Mouse (Mus musculus) myocyte (in vitro differentiated cells): ENCODE measurements around the gene Uggt1. TPM values are rescaled to one million over a fixed set of nuclear protein-coding genes. Genes with fewer than 3 reads are reported as not detected.

Experiments used
- H3K27me3 ChIP-seq: one replicate; pipeline ENCODE4 v1.6.1; 2011; ENCODE audit not compliant: control insufficient read depth, insufficient read depth, insufficient read length
- H3K36me3 ChIP-seq: one replicate; pipeline ENCODE4 v1.6.1; 2011; ENCODE audit not compliant: control insufficient read depth, insufficient read depth
- H3K4me2 ChIP-seq: one replicate; pipeline ENCODE4 v1.6.1; 2011; ENCODE audit warnings: low read depth, control low read depth
- H3K4me3 ChIP-seq: one replicate; pipeline ENCODE4 v1.5.1; 2011; ENCODE audit warnings: mild to moderate bottlenecking, control low read depth, moderate library complexity
- H3K79me2 ChIP-seq: one replicate; pipeline ENCODE4 v1.6.1; 2011; ENCODE audit not compliant: control insufficient read depth, insufficient read depth
- H3ac ChIP-seq: one replicate; pipeline ENCODE4 v1.6.1; 2011; ENCODE audit not compliant: control insufficient read depth, insufficient read length
- CEBPB ChIP-seq: IDR thresholded peaks from 2 replicates; pipeline ENCODE4 v1.6.1; 2011; ENCODE audit warnings: mild to moderate bottlenecking, moderate library complexity; ENCODE audit not compliant: poor library complexity, insufficient read depth, severe bottlenecking
- E2F4 ChIP-seq: IDR thresholded peaks from one replicate; pipeline ENCODE4 v1.6.1; 2011; ENCODE audit warnings: mild to moderate bottlenecking, control low read depth, moderate library complexity; ENCODE audit not compliant: insufficient read depth
- MAX ChIP-seq: IDR thresholded peaks from one replicate; pipeline ENCODE4 v1.6.1; 2011; ENCODE audit warnings: low read depth, mild to moderate bottlenecking, control low read depth
- MYOD1 ChIP-seq, 3 experiments: IDR thresholded peaks; one replicate each; pipeline ENCODE4 v1.6.1; 2011; ENCODE audit warnings: control low read depth in 2 of 3, low read depth in 2 of 3, mild to moderate bottlenecking in 2 of 3, moderate library complexity in 1 of 3; ENCODE audit not compliant: insufficient read length in 2 of 3, control insufficient read depth in 1 of 3
- MYOG ChIP-seq, 3 experiments: IDR thresholded peaks; one replicate each; pipeline ENCODE4 v1.6.1; 2011; ENCODE audit warnings: control low read depth in 2 of 3, low read depth in 2 of 3, mild to moderate bottlenecking in 2 of 3; ENCODE audit not compliant: insufficient read length in 2 of 3, control insufficient read depth in 1 of 3, insufficient read depth in 1 of 3
- POLR2A ChIP-seq: IDR thresholded peaks from one replicate; pipeline ENCODE4 v1.6.1; 2011; ENCODE audit warnings: low read depth, mild to moderate bottlenecking, control low read depth, moderate library complexity; ENCODE audit not compliant: insufficient read length
- POLR2AphosphoS2 ChIP-seq: IDR thresholded peaks from one replicate; pipeline ENCODE4 v1.6.1; 2011; ENCODE audit warnings: low read depth, control low read depth; ENCODE audit not compliant: insufficient read length
- REST ChIP-seq: IDR thresholded peaks from one replicate; pipeline ENCODE4 v1.6.1; 2011; ENCODE audit warnings: mild to moderate bottlenecking, control low read depth, moderate library complexity; ENCODE audit not compliant: insufficient read depth, insufficient read length
- SRF ChIP-seq: IDR thresholded peaks from one replicate; pipeline ENCODE4 v1.6.1; 2011; ENCODE audit warnings: low read depth; ENCODE audit not compliant: control insufficient read depth, insufficient read length
- TCF12 ChIP-seq: IDR thresholded peaks from one replicate; pipeline ENCODE4 v1.6.1; 2011; ENCODE audit warnings: mild to moderate bottlenecking, control low read depth; ENCODE audit not compliant: poor library complexity, insufficient read depth, severe bottlenecking
- TCF3 ChIP-seq: IDR thresholded peaks from one replicate; pipeline ENCODE4 v1.6.1; 2011; ENCODE audit warnings: low read depth, control low read depth; ENCODE audit not compliant: insufficient read length
- USF1 ChIP-seq: IDR thresholded peaks from one replicate; pipeline ENCODE4 v1.6.1; 2011; ENCODE audit warnings: low read depth, mild to moderate bottlenecking, control low read depth, moderate library complexity
- polyA plus RNA-seq: library from polyadenylated mRNA; unstranded; fragments of >200 nt; fragmentation: generic; extraction: Trizol; gene quantifications from one replicate; pipeline ENCODE4 v1.2.1, GENCODE M21; 2012; ENCODE audit warnings: missing spikeins

Gene Uggt1
- polyA plus RNA-seq, 1 experiment, result 24.3 TPM

DNA sequence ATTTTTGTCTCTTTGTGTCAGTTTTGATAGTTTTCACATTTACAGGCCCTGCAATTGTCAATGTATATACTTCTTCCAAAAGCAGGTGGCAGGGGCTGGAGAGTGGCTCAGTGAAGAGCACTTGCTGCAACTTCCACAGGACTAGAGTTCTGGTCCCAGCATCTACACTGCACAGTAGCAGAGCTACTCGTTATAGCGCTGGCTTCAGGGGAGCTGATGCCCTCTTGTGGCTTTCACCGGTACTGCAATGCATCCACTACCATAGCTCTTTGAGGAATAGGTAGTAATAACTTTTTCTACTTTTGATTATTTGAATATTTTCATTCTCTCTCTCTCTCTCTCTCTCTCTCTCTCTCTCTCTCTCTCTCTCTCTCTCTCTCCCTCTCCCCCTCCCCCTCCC, 109.9 kb downstream of the Uggt1 start:
- Histone ChIP-seq H3K27me3 (no peaks in the 10 kb centered on the region), H3K4me3 (no peak overlapping the region), H3K79me2 (no peaks in the 10 kb centered on the region), H3K4me2 (no peak overlapping the region), H3K36me3 (no peaks in the 10 kb centered on the region), H3ac (no peak overlapping the region)
- TF ChIP-seq POLR2A (no peak), REST (no peak), TCF3 (no peak), SRF (no peak), MYOG (IDR thresholded peaks at IDR 0.05; ENCODE audit: control insufficient read depth in 1 of 3, insufficient read depth in 1 of 3, insufficient read length in 2 of 3, low read depth in 2 of 3) (no peak), TCF12 (no peak), MYOD1 (IDR thresholded peaks at IDR 0.05; ENCODE audit: control insufficient read depth in 1 of 3, insufficient read length in 2 of 3, low read depth in 2 of 3) (no peak), USF1 (no peak), POLR2AphosphoS2 (no peak), CEBPB (no peak), MAX (no peak), E2F4 (no peak)

DNA sequence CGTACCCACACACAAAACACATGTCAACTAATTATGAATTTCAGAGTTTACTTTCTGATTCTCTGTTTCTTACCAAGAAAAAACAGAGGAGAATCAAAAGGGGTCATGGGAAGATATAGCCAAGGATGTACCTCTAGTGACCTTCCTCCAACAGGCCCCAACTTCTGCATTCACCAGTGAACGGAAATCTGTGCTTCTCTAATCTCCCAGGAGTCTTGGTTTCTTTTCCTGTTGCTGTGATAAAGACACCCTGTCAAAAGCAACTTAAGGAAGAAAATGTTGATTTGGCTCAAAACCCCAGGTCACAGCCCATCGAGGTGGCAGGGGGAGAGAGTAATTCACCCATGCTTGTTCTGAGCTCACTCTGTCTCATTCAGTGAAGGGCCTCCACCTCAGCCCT, 110.9 kb downstream of the Uggt1 start:
- TF ChIP-seq TCF12 (no peak), MYOG (IDR thresholded peaks at IDR 0.05; ENCODE audit: control insufficient read depth in 1 of 3, insufficient read depth in 1 of 3, insufficient read length in 2 of 3, low read depth in 2 of 3) (no peak), MYOD1 (IDR thresholded peaks at IDR 0.05; ENCODE audit: control insufficient read depth in 1 of 3, insufficient read length in 2 of 3, low read depth in 2 of 3) (no peak), CEBPB (no peak), POLR2A (no peak), E2F4 (no peak), POLR2AphosphoS2 (no peak), USF1 (no peak), REST (no peak), SRF (no peak), TCF3 (no peak), MAX (no peak)
- Histone ChIP-seq H3K4me2 (no peak overlapping the region), H3K4me3 (no peak overlapping the region), H3K79me2 (no peaks in the 10 kb centered on the region), H3K36me3 (no peaks in the 10 kb centered on the region), H3ac (no peak overlapping the region), H3K27me3 (no peaks in the 10 kb centered on the region)

DNA sequence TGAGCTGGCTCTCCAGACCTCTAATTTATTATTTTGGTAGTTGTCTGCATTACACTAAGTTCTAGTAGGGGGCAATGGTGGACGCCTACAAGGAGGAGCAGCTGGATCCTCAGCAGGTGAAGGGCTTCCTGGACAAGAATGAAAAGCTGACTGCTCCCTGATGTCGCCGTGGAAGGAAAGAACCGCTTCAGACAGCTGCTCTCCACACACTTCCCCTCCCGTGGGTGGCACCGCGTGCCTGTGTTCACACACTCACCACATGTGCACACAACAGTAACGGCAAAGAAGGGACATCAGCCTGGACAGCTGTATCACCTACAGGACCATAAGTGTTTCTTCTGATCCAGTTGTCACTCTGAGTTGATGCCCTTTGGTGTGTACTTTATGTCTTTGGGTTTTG, 111.5 kb downstream of the Uggt1 start:
- Histone ChIP-seq H3K79me2 (no peaks in the 10 kb centered on the region), H3K27me3 (no peaks in the 10 kb centered on the region), H3ac (no peak overlapping the region), H3K4me3 (no peak overlapping the region), H3K36me3 (no peaks in the 10 kb centered on the region), H3K4me2 (no peak overlapping the region)
- TF ChIP-seq MYOD1 (IDR thresholded peaks at IDR 0.05; ENCODE audit: control insufficient read depth in 1 of 3, insufficient read length in 2 of 3, low read depth in 2 of 3) (peak in 1 of 3 experiments; percentile 30), TCF3 (no peak), POLR2AphosphoS2 (no peak), USF1 (no peak), MAX (no peak)

DNA sequence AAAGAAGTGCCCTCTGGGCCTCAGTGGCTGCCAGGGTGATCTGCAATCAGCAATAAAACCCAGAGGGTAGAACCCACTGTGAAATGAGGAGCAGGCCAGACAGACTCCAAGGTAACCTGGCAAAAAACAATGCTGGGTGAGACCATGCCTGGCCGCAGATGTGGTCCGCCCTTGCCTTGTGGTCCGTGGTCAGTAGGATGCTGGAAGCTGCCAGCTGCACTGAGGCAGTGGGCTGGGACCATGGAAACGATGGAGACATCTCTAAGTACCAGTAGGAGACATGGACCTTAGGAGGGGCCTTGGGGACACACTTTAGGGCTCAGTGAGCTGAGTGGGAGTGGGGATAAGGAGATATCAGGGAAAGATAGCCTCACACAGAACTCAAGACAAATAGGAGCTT, 112.3 kb downstream of the Uggt1 start:
- H3K4me2 ChIP-seq, result no peak overlapping the region
- H3K4me3 ChIP-seq, result no peak overlapping the region

DNA sequence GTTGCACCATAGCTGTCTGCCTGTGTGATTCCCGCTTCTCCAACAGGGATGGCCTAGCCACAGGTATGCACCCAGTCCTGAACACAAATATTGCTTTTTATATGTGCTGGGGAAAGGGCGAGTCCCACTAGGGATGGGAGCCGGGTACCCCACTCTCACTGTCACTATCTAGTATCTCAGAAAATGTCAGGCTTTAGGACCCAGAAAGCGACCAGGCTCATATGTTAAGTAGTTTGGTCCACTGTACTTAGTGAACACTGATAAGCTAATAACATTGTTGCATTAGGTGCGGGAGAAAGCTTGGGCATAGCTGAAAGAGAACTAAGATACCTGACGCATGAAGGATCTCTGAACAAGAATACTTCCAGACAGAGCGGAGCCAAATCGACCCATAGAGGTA, 112.8 kb downstream of the Uggt1 start:
- Histone ChIP-seq H3ac (no peak overlapping the region), H3K4me3 (no peak overlapping the region), H3K79me2 (no peaks in the 10 kb centered on the region), H3K36me3 (no peaks in the 10 kb centered on the region), H3K27me3 (no peaks in the 10 kb centered on the region), H3K4me2 (no peak overlapping the region)
- no peak for TF ChIP-seq CEBPB
- no peak for TF ChIP-seq REST
- TF ChIP-seq POLR2A, result no peak
- TF ChIP-seq USF1, result no peak
- TF ChIP-seq MAX, result no peak
- no peak for TF ChIP-seq MYOG (IDR thresholded peaks at IDR 0.05; ENCODE audit: control insufficient read depth in 1 of 3, insufficient read depth in 1 of 3, insufficient read length in 2 of 3, low read depth in 2 of 3)
- TF ChIP-seq POLR2AphosphoS2, result no peak
- TF ChIP-seq SRF, result no peak
- TF ChIP-seq TCF12, result no peak
- TF ChIP-seq MYOD1 (IDR thresholded peaks at IDR 0.05; ENCODE audit: control insufficient read depth in 1 of 3, insufficient read length in 2 of 3, low read depth in 2 of 3), result no peak
- TF ChIP-seq TCF3, result no peak
- TF ChIP-seq E2F4, result no peak

More for the DNA sequence above, 112.3 kb downstream of the Uggt1 start:
- Histone ChIP-seq H3ac (no peak overlapping the region), H3K36me3 (no peaks in the 10 kb centered on the region), H3K79me2 (no peaks in the 10 kb centered on the region), H3K27me3 (no peaks in the 10 kb centered on the region)
- TF ChIP-seq MAX (no peak), USF1 (no peak), REST (no peak), MYOG (IDR thresholded peaks at IDR 0.05; ENCODE audit: control insufficient read depth in 1 of 3, insufficient read depth in 1 of 3, insufficient read length in 2 of 3, low read depth in 2 of 3) (no peak)
